Mouse (Mus musculus) adrenal gland, adult 8-10 months (tissue): Measurements from ENCODE around the gene Tmem210. TPM values are rescaled to one million over a fixed set of nuclear protein-coding genes. Genes with fewer than 3 reads are reported as not detected.
A peak's percentile ranks its signal among the peaks of the same experiment; 100 is the strongest.

ENCODE experiments used
- DNase-seq: peaks from one replicate; pipeline ENCODE4 v3.0.0; 2022
- total RNA-seq, 4 experiments: library from RNA; stranded (reverse); gene quantifications; 2 replicates each; pipeline ENCODE4 v1.2.4; 2022

Gene Tmem210
- total RNA-seq, 4 experiments from 2014 or later, result not detected

DNA sequence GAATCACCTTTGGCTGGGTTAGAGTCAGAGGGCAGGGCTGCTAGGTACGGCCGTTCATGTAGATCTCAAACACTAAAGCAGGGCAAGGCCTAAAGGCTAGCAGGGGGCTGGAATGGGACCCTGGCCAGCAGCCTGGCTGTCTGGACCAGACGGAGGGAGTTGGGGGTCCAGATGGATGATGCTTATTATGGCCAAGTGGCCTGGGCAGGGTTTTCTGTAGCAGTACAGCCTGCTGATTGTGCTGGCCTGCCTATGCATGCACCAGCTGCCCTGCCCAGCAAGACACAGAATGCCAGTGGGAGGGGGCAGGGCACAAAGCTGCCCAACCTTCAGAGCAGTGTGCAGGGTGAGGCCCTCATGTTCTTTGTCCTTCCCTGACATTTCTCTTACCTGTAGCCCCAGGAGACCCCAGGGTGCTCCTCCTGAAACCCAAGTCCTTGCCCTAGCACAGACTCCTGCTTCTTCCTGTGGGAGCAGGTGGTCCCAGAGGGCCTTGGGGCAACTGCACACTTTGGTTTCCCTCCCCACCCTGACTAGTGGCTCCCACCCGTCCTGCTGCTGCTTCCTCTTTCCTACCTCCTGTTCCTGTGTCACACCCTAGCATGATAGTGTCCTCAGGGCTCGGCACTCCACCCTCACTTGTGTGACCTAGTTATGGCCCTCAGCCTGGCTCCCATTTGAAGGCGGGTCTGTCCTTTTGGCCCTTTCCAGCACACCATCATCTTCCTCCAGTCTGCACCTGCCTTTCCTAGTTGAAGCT, 21.9 kb upstream of the Tmem210 start:
- DNase-seq, result no peak

DNA sequence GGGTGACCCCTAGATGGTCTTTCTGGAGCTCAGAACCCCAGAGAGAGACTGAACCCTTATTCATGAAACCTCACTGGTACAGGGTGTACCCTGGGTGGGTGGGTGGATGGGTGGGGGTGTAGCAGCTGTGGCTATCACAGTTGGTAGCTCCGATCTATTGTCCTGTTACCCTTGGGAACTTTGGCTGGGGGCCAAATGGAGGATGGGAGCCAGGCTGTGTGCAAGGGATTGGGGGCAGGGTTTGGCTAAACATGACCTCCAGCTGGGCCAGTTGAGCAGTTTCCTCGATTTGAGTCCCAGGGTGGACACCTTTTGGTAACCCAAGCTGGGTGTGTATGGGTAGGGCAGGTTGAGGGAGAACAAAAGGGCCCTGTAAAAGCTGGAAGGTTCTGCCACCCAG, 21.2 kb upstream of the Tmem210 start:
- no peak for DNase-seq

DNA sequence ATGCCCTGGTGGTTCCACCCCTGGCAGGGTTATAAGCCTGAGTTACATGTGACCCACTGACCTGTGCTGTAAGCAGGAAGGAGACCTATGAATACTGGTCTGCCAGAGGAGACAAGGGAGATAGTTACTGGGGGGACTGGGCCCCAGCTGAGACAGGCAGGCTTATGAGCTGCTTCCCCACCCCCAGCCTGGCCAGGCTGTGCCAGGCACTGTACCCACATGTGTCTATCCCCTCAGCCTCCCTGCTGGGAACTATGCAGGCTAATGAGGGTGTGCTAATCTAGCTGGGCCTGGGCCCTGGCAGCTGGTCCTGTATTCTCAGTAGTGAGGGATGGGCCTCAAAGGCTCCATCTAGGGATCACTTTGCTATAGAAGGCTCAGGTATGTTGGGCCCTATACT, 20.7 kb upstream of the Tmem210 start:
- DNase-seq, result no peak

DNA sequence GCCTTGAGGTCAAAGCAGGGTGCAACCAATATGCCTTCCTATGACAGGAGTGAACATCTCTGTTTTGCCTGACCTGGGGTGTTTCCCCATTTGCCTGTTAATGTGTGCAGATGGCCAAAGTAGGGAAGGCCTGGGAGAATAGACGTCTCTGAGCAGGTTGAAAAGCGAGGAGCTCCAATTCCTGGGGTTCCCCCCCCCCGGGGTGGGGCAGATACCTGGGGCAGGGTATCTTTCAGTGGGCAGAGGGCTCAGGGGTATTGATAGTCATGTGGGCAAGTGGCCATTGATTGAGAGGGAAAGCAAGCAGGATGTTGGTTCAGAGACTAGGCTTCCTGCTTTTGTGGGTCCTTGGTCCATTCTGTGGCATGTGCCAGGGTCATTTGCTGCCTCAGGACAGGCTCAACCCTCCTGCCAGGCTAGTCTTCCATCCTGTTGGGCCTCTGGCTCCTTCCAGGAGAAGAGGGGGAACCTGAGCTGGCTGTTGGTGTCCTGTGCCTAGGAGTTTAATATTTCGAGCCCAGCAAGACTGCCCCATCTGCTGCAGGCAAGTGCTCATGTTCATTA, 20.1 kb upstream of the Tmem210 start:
- no peak for DNase-seq

DNA sequence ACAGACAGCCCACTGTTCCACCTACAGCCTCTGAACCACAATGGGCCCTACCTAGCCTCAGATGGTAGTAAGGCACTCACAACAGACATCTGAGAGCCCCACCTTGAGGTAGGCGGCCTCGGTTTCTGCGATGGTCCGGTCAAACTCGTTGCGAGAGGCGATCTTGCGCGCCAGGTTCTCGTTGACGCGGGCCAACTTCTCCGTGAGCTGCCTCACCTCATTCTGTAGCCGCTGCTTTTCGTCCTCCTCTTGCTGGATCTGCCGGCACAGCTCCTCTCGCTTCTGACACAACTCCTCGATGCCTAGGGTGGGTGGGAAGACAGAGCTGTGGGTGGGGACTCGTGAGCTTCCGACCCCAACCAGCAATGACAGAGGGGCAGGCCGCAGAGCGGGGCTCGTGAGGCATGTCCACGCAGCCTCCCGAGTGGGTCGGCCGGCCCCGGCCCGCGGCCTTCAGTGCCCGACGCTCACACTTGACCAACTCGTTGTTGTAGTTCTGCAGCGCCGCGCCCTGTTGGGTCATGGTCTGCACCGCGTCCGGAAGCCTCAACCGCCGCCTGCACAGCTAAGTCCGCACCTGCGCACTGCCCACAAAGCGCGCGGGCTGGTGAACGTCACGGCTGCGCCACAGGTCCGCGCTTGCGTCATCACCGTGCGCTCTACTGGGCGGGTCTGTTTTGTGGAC, 16.0 kb upstream of the Tmem210 start, which contains the start of the genes Ssna1 and Anapc2:
Gene Ssna1, minus strand, starts transcription at position 612 of the 685 bp plus-strand sequence.
Gene Anapc2, plus strand, starts transcription at position 652 of the 685 bp plus-strand sequence.
- DNase-seq, result peak; percentile 96

DNA sequence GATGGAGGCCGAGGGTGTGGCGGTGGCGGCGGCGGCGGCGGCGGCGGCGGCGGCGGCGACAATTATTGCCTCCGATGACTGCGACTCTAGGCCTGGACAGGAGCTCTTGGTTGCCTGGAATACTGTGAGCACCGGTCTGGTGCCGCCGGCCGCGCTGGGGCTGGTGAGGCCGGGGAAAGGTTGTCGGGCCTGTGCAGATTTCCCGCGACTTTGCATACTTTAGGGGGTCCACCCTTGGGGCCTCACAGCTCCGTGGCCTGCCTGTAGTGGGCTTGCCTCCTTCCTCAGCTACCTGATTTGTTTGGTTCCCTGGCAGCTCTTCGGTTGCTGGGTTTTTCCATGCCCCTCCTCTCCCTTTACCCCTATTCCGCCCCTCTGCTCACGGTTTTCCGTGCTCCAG, 15.4 kb upstream of the Tmem210 start:
- no peak for DNase-seq

DNA sequence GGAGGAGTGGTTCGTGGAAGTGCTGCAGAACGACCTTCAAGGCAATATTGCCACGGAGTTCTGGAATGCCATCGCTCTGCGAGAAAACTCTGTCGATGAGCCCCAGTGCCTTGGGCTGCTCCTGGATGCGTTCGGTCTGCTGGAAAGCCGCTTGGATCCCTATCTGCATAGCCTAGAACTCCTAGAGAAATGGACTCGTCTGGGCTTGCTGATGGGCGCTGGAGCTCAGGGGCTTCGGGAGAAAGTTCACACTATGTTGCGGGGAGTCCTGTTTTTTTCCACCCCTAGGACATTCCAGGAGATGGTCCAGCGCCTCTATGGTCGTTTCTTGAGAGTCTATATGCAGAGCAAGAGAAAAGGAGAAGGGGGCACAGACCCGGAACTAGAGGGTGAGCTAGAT, 14.9 kb upstream of the Tmem210 start:
- no peak for DNase-seq

DNA sequence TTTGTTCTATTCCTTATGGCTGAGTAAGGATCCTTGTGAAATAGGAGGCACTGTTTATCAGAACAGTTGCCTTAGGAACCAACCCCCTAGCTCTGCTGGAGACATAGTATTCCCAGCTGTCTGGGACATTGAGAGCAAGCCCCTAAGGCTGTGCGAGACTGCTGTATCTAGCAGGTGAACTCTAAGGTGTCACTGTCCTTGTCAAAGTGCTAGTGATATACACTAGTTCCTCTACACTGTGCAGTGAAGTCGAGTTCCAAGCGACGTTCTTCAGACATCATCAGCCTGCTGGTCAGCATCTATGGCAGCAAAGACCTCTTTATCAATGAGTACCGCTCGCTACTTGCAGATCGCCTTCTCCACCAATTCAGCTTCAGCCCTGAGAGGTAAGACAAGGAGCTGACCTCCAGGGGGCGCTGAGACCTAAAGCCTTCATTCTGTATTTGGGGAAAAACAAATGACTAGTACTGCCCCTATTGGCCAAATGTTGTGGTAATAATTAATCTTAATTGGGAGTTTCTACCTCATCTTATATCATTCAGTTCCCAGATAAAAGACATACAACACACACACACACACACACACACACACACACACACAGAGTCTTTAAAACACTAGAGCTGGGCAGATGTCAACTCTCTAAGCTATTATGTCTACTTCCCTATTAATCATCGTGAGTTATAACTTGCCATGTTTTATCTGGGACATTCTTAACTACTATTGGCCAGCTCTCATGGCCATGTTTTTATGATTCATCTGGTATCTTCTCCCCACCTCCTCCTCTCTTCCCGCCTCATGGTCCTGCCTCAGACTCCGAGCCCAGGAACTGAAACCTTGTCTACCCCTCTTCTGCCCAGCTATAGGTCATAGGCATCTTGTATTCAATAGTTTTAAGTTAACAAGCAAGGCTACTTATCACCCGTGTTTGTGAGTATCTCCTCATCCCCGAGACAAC, 8.7 kb upstream of the Tmem210 start:
- no peak for DNase-seq

DNA sequence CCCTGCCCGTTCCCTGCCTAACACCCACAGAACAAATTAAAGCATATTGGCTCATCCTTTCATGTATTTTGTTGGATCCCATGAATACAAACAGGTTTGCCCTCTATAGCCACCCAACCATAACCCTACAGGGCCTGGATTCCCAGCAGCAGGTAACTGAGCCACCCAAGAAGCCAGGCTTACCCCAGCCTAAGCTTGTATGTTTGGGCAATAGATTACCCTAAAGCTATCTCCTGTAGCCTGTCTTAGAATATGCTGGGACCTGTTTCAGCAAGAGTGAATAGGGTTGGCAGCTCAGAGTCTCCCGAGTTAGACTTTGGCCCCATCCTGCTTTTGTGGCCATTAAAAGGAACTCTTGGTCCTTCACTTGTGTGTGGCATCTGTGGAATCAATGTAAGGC, 2.4 kb upstream of the Tmem210 start:
- DNase-seq, result no peak

DNA sequence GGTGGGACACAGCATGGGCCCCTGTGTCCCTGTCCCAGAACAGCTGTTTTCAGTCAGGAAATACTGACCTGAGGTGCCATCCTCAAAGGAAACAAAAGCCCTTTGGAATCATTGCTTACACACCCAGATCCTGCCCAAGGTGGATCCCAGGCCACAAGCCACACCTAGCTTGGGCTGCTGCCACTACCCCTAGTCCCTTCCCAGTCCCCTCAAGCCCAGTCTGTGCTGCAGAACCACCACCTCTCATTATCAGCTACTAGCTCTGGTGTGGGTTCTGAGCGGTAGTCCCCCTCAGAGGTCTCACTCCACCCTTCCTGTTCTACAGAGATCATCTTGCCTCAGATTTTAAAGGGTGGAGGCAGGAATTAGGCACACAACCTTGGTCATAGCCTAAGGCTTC, 1.6 kb upstream of the Tmem210 start:
- DNase-seq, result no peak

DNA sequence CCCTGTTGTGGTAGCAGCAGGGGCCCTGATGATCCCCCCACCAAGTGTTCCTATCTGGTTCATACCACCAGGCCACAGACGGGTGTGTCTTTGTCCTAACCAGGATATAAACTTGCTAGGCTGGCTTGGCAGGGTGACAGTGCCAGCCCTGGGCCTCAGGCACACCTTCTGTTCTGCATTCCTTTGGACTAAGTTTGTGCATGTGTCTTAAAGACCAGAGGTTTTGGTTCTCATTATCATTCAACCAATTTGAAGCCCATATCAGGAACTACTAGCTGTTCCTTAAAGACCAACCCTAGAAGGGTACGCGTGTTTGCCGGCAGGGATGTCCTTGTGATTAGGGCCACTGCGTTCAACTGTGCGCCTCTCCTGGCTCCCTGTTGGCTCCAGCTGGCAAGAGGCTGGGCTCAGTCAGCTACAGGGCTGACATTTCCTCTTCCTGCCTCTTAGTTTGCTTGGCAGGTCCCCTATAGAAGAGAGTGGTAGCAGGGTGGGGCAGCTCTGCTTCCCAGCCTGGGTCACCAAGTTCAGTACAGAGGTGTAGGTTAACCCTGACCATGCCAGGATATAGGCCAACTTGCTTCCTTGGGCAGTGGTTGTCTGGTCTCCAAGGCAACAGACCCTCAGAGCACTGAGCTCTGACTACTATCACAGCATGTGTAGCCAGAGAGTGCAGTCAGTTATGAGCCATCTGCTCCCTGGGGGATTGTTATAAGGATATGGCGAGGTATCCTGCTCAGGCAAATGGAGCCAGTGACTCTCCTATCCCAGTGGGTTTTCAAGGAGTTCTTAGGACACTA, 908 bp upstream of the Tmem210 start:
- DNase-seq, result no peak

DNA sequence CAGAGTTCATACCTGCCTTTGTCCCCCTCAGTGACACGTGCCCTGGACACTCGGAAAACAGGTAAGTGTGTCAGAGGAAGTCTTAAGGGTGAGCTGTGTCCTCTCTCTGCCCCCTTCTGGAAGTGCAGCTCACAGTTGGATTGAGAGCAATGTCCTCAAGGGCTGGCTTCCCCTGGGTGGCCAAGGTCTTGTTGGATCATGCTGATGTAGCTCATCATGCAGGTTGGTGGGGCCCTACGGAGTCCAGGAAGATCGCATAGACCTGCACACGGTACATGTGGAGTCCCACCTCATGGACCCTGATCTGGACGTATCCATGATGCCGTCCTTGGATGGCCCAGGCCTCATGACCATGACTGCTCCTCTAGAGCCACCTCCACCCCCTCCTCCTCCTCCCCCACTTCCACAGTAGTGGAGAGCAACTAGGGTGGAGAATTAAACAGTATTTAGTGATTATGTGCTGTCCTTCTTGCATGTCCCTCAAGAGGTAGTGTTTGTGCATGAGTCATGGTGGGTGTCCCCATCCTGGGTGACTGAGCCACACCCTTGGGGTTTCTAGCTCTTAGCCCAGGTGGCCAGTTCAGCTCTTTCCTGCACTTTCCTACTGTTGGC, 895 bp downstream of the Tmem210 start:
- DNase-seq, result no peak

DNA sequence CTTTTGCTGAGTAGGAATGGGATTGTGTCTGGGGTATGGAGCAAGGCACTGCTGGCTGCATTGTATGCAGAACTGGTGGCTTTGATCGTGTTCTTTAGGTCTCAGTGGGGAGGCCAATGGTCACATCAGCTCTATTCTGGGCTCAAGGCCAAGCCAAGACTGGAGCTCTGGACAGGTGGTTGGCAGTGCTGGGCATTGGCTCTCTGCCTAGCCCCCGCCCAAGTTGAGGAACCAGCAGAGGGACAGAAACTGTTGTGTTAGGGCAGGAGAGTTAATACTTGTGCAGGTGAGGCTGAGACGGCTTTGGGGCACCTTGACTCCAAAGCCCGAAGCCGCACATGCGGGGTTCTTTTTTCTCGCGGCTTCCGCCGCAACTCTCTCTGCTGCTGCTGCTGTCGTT, 1.7 kb downstream of the Tmem210 start, which contains the start of gene Lrrc26:
Gene Lrrc26, plus strand, starts transcription at position 265 of the 400 bp plus-strand sequence.
- no peak for DNase-seq

DNA sequence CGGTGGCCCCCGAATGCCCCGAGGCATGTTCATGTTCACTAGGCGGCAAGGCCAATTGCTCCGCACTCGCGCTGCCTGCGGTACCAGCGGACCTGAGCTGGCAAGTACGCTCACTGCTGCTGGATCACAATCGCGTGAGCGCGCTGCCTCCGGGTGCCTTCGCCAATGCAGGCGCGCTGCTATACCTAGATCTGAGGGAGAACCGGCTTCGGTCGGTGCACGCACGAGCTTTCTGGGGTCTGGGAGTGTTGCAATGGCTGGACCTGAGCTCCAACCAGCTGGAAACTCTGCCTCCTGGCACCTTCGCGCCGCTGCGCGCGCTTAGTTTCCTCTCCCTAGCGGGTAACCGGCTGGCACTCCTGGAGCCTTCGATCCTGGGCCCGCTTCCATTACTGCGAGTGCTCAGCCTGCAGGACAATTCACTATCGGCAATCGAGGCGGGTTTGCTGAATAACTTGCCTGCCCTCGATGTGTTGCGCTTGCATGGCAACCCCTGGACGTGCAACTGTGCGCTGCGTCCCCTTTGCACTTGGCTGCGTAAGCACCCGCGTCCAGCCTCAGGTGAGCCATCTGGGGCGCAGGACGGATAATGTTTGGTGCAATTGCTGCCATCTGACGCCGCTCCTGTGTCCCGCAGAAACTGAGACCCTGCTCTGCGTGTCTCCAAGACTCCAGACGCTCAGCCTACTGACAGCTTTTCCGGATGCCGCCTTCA, 2.3 kb downstream of the Tmem210 start:
- DNase-seq, result no peak

DNA sequence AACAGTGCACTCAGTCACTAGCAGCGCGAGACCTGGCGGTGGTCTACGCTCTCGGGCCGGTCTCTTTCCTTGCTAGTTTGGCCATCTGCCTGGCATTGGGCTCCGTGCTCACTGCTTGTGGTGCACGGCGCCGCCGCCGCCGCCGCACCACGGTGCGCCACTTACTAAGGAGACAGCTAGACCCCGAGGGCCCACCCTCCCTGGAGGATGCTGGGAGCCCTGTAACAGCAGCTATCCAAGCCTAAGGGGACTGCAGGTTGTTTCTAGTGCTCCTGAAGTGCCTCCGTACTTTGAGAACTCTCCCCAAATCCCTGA, 2.8 kb downstream of the Tmem210 start:
- no peak for DNase-seq

DNA sequence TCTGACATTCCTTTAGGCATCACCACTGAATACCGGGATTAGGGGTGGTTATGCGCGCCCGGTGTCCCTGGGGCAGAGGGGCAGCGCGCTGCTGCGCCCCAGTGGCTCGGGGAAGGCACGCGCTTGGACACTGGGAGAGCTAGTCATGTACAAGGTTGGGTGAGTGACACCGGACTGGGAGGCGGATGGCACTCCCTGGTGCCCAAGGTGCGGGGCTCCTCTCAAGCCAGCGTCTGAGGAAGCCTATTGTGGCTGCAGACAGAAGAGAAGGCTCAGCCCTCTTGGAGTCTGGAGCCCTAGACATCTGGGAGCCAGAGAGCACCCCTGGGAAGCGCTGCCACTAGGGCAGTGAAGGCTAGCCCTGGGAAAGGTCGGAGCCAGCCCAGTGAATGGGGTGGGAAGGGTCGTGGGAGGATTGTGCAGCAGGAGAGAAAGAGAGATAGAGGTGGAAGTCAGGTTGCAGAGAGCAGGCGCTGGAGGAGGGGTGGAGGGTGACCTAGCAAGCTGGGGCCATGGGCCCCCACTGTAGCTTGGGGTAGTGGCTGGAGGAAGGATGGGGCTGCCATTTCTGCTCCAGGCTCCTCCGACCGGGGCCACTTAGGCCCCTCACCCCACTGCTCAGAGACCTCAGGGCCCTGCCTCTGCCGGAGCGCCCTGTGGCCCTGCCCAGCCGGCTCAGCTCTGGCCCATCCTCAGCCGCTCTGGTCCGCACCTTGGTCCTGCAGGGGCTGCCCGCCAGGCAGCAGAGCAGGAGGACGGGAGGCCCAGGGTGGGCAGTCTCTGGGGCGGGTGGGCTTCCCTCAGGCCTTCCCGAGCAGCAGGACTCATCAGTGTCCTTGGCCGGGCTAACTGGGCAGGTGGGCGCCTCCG, 3.5 kb downstream of the Tmem210 start:
- no peak for DNase-seq

DNA sequence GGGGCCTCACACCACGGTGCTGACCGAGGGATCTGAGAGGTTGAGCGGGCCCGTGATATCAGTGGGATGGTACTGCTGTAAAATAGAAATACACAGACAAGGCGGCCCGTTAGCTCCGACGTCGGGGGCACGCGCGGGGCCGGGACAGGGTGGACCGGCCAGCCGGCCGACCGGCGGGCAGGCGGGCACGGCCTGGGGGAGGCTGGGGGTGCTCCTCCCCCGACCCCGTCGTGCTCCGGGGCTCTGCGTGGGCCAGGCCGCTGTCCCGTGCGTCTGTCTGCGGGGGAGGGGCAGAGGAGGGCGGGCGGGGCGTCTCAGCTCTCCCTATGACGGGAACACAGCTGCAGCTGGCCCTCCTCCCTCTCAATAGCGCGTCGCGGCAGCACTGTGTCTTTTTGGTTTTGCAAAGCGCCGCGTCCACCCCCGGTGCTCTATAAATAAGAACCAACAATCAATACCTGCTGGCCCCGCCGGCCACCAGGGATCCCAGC, 4.2 kb downstream of the Tmem210 start:
- DNase-seq, result no peak

DNA sequence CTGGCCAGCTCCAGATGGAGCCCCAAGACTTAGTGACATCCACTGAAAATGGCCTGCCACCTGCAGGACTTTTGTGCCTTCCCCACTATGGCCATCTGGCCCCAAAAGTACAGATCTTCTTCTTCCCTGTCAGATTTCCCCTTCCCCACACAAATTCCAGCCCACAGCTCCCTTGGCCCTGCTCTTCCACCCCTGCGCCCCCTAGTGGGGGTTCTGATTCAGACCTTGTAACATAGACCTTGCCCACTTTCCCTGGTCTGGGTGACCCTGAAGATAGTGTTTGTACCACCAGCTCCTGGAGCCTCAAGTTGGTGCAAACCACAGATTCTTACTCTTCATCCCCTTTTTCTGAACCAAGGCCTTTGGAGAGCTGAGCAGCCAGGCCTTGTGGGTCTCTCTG, 4.9 kb downstream of the Tmem210 start:
- no peak for DNase-seq

DNA sequence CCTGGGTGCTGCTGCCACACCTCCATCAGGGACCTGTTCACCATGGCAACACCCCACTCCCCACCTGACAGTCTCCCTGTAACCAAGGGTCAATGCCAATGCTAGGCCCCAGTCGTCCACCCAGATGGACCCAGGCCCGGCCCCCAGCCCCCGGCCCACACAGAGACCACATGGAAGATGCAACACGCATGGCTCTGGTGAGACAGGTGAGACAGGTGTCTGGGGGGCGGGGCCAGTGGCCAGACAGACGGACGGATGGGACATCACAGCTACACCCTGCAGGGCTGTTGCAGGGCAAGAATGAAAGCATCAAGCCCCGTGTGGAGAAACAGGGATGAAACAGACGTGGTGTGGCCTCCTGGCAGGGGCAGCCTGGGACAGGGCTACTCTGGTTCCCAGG, 5.8 kb downstream of the Tmem210 start:
- no peak for DNase-seq
